Mouse (Mus musculus) E14TG2a.4 (cell line): ENCODE measurements around the gene Plcb4.
"Not testable (repeated sequence)": the region's sequence is repeated elsewhere in the genome, so short reads cannot be mapped to it uniquely, and the experiment has no call there.

ENCODE experiments used
- H3K27me3 ChIP-seq: 2 replicates; pipeline ENCODE4 v1.6.1; 2014; ENCODE audit warnings: low read length, control low read depth; ENCODE audit not compliant: insufficient read depth
- H3K36me3 ChIP-seq: 2 replicates; pipeline ENCODE4 v1.6.1; 2014; ENCODE audit warnings: low read length, control low read depth; ENCODE audit not compliant: insufficient read depth
- H3K4me1 ChIP-seq: replicated peaks from 2 replicates; pipeline ENCODE4 v1.6.1; 2014; ENCODE audit warnings: low read depth, low read length, control low read depth
- H3K4me3 ChIP-seq: replicated peaks from 2 replicates; pipeline ENCODE4 v1.5.1; 2014; ENCODE audit warnings: mild to moderate bottlenecking, low read length
- H3K9me3 ChIP-seq: 2 replicates; pipeline ENCODE4 v1.6.1; 2014; ENCODE audit warnings: low read length, control low read depth
- CTCF ChIP-seq: conservative IDR thresholded peaks from 2 replicates; pipeline ENCODE4 v1.5.1; 2014; ENCODE audit warnings: low read length
- NANOG ChIP-seq: IDR thresholded peaks from 2 replicates; pipeline ENCODE4 v1.6.1; 2014; ENCODE audit warnings: borderline replicate concordance, low read length, mixed read lengths
- POU5F1 ChIP-seq: IDR thresholded peaks from 2 replicates; pipeline ENCODE4 v1.6.1; 2014; ENCODE audit warnings: low read length, borderline replicate concordance

Plcb4 gene

DNA sequence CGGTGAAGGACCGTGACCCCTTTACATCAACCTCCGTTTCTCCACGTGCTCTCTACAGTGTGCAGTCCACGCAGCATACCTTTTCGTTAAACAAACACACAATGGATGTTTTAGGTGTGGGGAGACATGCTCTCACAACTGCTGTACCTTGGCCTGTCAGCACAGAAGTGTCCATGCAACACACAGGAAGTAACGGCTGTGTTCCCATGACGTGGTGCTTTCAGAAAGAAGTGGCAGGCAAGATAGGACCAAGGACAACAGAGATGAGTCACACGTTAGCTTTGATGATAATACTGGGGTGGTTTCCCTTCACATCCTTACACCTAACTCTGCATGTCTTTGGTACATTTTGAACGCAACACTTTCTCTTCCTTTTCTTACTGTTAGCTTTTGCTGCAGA lies 232.3 kb downstream of the Plcb4 start:
- Histone ChIP-seq H3K27me3 (no peaks in the 10 kb centered on the region), H3K36me3 (no peaks in the 10 kb centered on the region), H3K9me3 (no peaks in the 10 kb centered on the region), H3K4me1 (peaks cover 22% of the 10 kb centered on the region), H3K4me3 (no peak overlapping the region)
- no peak for TF ChIP-seq POU5F1
- no peak for TF ChIP-seq CTCF
- no peak for TF ChIP-seq NANOG

DNA sequence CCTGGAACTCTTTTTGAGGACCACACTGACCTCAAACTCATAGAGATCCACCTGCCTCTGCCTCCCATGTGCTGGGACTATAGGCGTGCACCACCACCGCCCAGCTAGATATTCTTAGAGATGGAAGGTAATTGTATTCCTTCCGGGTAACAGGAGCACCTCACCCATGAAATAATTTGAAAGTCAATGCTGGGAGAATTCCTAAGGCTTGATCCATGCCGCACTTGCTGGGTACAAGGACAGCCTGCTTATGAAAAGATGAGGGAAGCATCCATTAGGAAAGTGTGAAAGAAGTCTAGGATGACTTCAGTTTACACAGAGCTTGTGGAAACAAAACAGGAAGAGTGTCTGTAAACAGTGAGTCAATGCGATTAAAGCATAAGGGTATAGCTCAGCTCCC lies 232.9 kb downstream of the Plcb4 start:
- Histone ChIP-seq H3K9me3 (no peaks in the 10 kb centered on the region), H3K27me3 (no peaks in the 10 kb centered on the region), H3K36me3 (no peaks in the 10 kb centered on the region), H3K4me1 (peaks cover 22% of the 10 kb centered on the region), H3K4me3 (no peak overlapping the region)
- TF ChIP-seq NANOG = no peak
- no peak for TF ChIP-seq POU5F1
- no peak for TF ChIP-seq CTCF

DNA sequence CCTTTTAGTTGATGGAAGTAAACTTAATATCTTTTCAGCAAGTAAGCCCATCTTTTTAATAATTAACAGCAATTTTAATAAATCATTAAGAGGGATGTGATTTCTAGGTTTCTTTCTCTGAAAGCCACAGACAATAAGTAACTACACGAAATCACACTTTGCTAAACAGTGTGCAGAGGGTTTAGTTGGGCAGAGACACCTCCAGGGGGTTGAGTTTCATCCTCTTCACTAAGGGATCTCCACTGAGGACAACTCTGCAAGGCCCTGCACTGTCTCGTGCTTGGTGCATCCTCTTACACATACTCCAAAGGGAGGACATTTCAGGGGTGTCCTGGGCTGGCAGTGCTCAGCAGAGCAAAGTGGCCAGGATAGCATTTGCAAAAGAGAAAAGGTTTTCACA lies 235.8 kb downstream of the Plcb4 start:
- no peaks in the 10 kb centered on the region for H3K36me3 ChIP-seq
- no peaks in the 10 kb centered on the region for H3K9me3 ChIP-seq
- TF ChIP-seq POU5F1 (no peak), NANOG (no peak), CTCF (no peak)
- peaks cover 22% of the 10 kb centered on the region for H3K4me1 ChIP-seq
- H3K27me3 ChIP-seq = no peaks in the 10 kb centered on the region
- no peak overlapping the region for H3K4me3 ChIP-seq

DNA sequence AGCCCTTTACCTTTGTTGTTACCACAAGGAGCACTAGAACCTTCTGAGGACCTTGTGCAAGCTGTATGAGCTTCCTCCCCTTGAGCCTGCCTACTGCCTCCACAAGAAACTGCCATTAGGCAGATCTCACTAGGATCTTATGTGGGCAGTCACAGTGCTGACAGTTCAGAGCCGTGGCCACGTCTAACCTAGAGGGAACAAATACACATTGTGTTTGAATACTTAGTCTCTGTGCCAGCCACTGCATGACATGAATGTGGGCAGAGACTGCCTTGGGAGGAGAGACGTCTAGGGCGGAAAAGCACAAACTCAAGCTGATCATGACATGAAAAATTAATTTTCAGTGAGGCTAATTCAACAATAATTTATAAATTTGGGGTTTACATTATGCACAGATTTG lies 239.2 kb downstream of the Plcb4 start:
- TF ChIP-seq POU5F1 (no peak), NANOG (no peak)
- no peaks in the 10 kb centered on the region for H3K9me3 ChIP-seq
- no peaks in the 10 kb centered on the region for H3K27me3 ChIP-seq
- H3K36me3 ChIP-seq = no peaks in the 10 kb centered on the region
- no peak overlapping the region for H3K4me3 ChIP-seq
- H3K4me1 ChIP-seq = no peaks in the 10 kb centered on the region

DNA sequence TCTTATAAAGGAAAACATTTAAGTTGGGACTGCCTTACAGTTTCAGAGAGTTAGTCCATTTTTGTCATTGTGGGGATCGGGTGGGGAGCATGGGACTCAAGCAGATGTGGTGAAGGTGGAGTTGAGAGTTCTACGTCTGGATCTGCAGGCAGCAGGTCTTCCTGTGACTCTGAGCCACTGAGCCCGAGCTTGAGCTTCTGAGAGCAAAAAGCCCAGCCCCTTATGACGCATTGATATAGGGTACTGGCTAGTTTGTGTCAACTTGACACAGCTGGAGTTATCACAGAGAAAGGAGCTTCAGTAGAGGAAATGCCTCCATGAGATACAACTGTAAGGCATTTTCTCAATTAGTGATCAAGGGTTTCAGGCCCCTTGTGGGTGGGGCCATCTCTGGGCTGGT lies 241.1 kb downstream of the Plcb4 start:
- H3K4me1 ChIP-seq, H3K4me3 ChIP-seq, H3K9me3 ChIP-seq, H3K27me3 ChIP-seq, H3K36me3 ChIP-seq: not testable (repeated sequence)

DNA sequence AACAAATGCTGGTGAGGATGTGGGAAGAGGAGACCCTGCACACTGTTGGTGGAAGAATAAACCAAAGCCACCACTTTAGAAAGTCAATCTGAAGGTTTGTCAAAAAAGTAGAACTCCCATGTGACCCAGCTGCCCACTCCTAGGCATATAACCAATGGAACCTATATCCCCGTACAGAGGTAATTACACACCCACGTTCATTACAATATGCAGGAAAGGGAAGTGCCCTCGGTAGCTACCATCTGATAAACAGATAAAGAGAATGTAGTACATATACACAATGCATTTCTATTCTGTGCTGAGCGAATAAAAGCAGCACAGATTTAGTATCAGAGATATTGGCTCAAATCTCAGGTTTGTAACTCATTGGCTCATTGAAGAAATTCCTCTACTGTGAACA lies 242.2 kb downstream of the Plcb4 start:
- no peaks in the 10 kb centered on the region for H3K27me3 ChIP-seq
- H3K36me3 ChIP-seq = no peaks in the 10 kb centered on the region
- H3K9me3 ChIP-seq = no peaks in the 10 kb centered on the region
- TF ChIP-seq POU5F1 (no peak), CTCF (no peak), NANOG (no peak)
- peaks cover 6% of the 10 kb centered on the region; the same call in 1 of the 2 replicates for H3K4me1 ChIP-seq
- no peak overlapping the region for H3K4me3 ChIP-seq

DNA sequence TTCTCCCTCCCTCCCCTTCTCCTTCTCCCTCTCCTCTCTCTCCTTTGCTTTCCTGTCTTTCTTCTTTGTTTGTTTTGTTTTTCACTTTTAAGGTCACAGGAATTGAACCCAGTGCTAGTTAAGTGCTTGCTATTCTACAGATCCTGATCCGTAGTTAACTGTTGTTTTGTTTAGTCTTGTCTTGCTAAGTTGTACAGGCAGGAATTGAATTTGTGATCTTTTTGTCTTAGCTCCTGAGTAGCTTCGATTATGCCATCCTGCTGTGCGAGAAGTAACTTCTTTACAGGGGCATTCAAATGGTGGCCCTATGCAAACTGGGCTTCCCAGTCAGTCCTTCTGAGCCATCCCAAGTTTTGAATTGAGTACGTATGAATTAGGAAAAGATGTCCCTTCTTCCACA lies 245.5 kb downstream of the Plcb4 start:
- H3K4me3 ChIP-seq = no peak overlapping the region
- TF ChIP-seq NANOG (peak; percentile 76; the same call in 1 of the 2 replicates), CTCF (no peak)
- no peaks in the 10 kb centered on the region for H3K9me3 ChIP-seq
- H3K36me3 ChIP-seq = no peaks in the 10 kb centered on the region; the same call in 1 of the 2 replicates
- no peaks in the 10 kb centered on the region for H3K27me3 ChIP-seq
- H3K4me1 ChIP-seq = peaks cover 6% of the 10 kb centered on the region; the same call in 1 of the 2 replicates

DNA sequence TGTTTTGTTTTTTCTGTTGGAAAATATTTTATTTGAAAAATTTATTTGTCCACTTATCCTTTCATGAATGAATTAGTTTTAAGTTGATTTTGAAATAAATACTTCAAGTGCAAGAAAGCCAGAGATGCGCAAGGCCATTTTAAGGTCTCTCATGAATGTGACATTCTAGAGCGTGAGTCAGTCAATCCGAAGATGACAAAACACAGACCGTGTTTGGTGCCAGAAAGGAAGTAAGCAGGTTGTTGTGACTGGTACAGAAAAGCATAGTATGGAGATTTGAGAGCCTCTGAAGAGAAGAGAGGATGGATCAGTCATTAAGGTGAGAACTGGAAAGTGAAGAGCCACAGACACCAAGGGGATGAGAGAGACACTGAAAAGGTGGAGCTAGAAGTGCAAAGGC lies 246.0 kb downstream of the Plcb4 start:
- Histone ChIP-seq H3K4me3 (no peak overlapping the region), H3K27me3 (no peaks in the 10 kb centered on the region), H3K4me1 (peaks cover 6% of the 10 kb centered on the region; the same call in 1 of the 2 replicates), H3K36me3 (no peaks in the 10 kb centered on the region; the same call in 1 of the 2 replicates), H3K9me3 (no peaks in the 10 kb centered on the region)
- TF ChIP-seq NANOG = no peak
- no peak for TF ChIP-seq POU5F1
- TF ChIP-seq CTCF = no peak

DNA sequence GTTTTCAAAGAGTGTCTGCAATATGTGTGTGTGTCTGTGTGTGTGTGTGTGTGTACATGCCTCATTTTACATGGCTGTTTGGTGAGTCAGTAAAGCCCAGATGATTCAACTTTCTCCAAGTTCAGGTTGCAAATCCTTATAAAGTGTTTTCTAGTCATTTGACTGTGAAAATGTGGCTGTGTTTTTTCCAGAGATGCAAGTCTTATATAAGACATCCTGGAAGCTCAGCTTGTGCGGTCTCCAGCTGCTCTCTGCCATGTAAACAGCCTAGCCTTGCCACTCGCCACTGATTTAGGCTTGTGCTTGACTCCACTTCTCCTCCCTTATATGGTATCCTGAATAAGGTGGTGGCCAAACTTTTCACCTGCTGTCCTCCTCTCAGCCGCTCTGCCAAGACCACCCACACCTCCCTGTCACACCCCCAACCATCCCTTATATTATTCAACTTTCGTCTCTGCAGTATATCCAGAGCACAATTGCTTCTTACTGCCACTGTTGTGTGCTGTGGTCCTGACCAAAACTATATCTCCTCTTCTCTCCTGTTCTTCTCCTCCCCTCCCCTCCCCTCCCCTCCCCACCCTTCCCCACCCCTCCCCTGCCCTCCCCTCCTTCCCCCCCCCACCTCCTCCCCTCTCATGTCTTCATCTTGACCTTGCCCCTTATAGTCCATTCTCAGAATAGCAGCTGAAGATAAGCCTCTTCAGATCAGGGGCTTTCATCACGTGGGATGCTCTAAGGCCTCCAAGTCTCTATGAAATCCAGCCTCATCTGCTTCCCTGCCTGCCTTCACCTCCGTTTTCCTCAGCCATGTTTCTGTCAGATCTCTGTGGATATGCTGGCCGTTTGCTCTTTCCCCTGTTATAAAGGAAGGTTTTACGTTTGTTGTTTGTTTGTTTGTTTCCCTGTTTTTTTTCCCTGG lies 255.8 kb downstream of the Plcb4 start:
- no peak for TF ChIP-seq NANOG
- TF ChIP-seq CTCF = no peak
- TF ChIP-seq POU5F1 = no peak
- H3K4me3 ChIP-seq = no peak overlapping the region
- 0 out of 2 replicates have a peak, but pooled peaks cover 4% of the 10 kb centered on the region for H3K4me1 ChIP-seq
- H3K9me3 ChIP-seq = no peaks in the 10 kb centered on the region
- H3K27me3 ChIP-seq = no peaks in the 10 kb centered on the region
- no peaks in the 10 kb centered on the region; the same call in 1 of the 2 replicates for H3K36me3 ChIP-seq
